Mouse (Mus musculus): ENCODE results near the gene Arih1. TPM values are rescaled to one million over a fixed set of nuclear protein-coding genes. Genes with fewer than 3 reads are reported as not detected.

The Arih1 gene
- polyA plus RNA-seq, 1 experiment from 2014 or later = 25.3 TPM

Other genes starting within 250 kb of the Arih1 start
- 47.4 and 49.5 TPM in 2 replicates for gene Adpgk, start 195.1 kb downstream of the Arih1 start, polyA plus RNA-seq (2016; fragmentation: Nextera tagmentation; extraction: Ambion mirVana)
- gene Bbs4, start 133.1 kb downstream of the Arih1 start, polyA plus RNA-seq (2016; fragmentation: Nextera tagmentation; extraction: Ambion mirVana) = 17.2 TPM in 2 replicates
- 49.7 and 53.0 TPM in 2 replicates for gene Hexa, start 52.9 kb upstream of the Arih1 start, polyA plus RNA-seq (2016; fragmentation: Nextera tagmentation; extraction: Ambion mirVana)
- gene Tmem202, start 53.2 kb upstream of the Arih1 start, polyA plus RNA-seq (2016; fragmentation: Nextera tagmentation; extraction: Ambion mirVana) = 0.19 TPM in 1 of 2 replicates, not detected in the other
- 0.26 and 0.39 TPM in 2 replicates for gene Celf6, start 91.3 kb upstream of the Arih1 start, polyA plus RNA-seq (2016; fragmentation: Nextera tagmentation; extraction: Ambion mirVana)
- gene Parp6, start 130.7 kb upstream of the Arih1 start, polyA plus RNA-seq (2016; fragmentation: Nextera tagmentation; extraction: Ambion mirVana) = 29.7 and 31.1 TPM in 2 replicates
- gene Pkm, start 169.8 kb upstream of the Arih1 start, polyA plus RNA-seq (2016; fragmentation: Nextera tagmentation; extraction: Ambion mirVana) = 1,583 and 1,668 TPM in 2 replicates
- 0.24 and 0.88 TPM in 2 replicates for gene Gramd2, start 193.5 kb upstream of the Arih1 start, polyA plus RNA-seq (2016; fragmentation: Nextera tagmentation; extraction: Ambion mirVana)